20 mouse cellular contexts compared by ENCODE assay signal in genomic region chr19:23018186-23018727, GRCm38 (mm10).
DNase-seq lines count a peak whose midpoint lies in the region; ATAC-seq lines count a peak whose summit lies in the region.
"Had no signal": no experiment of that assay in that cellular context is flagged by ENCODE, and none has a peak within 500 bp of the region (broad histone marks: within the 10 kb centered on the region; RNA-seq: fewer than 3 reads in every experiment).

No protein-coding gene starts in this region.

- no peak for ATAC-seq in forebrain, embryonic 12.5 days (ENCODE audit: low FRiP score)
- ATAC-seq: forebrain, embryonic 15.5 days; hindbrain, embryonic 16.5 days; inflammation-experienced regulatory T-cells, adult 6 months; intestine, postnatal 0 days had no signal

- H3K4me3 ChIP-seq in forebrain, embryonic 12.5 days (replicated peaks) = no peak overlapping the region
- H3K4me3 ChIP-seq: embryonic facial prominence, embryonic 10.5 days; erythroblast, embryonic 14.5 days; forebrain, embryonic 10.5 days; forebrain, embryonic 15.5 days; heart, embryonic 13.5 days; hindbrain, embryonic 12.5 days had no signal

- H3K9ac ChIP-seq in forebrain, embryonic 12.5 days = no peak overlapping the region
- H3K9ac ChIP-seq: forebrain, embryonic 15.5 days; heart, embryonic 13.5 days; hindbrain, embryonic 12.5 days had no signal

- intact Hi-C loops in heart, postnatal 10 days (cut with DNase I) = no loop called here

- WGBS in forebrain, embryonic 12.5 days = 75% methylated on average over 2 of the region's 2 CpGs

- H3K4me1 ChIP-seq in forebrain, embryonic 12.5 days = no peaks in the 10 kb centered on the region
- H3K4me1 ChIP-seq: embryonic facial prominence, embryonic 10.5 days; forebrain, embryonic 10.5 days; forebrain, embryonic 15.5 days; heart, embryonic 13.5 days; hindbrain, embryonic 12.5 days had no signal

- H3K9me3 ChIP-seq in forebrain, embryonic 12.5 days = no peaks in the 10 kb centered on the region
- H3K9me3 ChIP-seq: embryonic facial prominence, embryonic 10.5 days; forebrain, embryonic 10.5 days; forebrain, embryonic 15.5 days; heart, embryonic 13.5 days; hindbrain, embryonic 12.5 days had no signal

- no peak overlapping the region for H3K27ac ChIP-seq in forebrain, embryonic 12.5 days
- H3K27ac ChIP-seq: embryonic facial prominence, embryonic 10.5 days; forebrain, embryonic 10.5 days; forebrain, embryonic 15.5 days; heart, embryonic 13.5 days; hindbrain, embryonic 12.5 days had no signal

- H3K36me3 ChIP-seq in forebrain, embryonic 12.5 days (replicated peaks) = no peaks in the 10 kb centered on the region
- H3K36me3 ChIP-seq: embryonic facial prominence, embryonic 10.5 days; forebrain, embryonic 10.5 days; forebrain, embryonic 15.5 days; heart, embryonic 13.5 days; hindbrain, embryonic 12.5 days had no signal

- H3K4me2 ChIP-seq in forebrain, embryonic 12.5 days = no peak overlapping the region
- H3K4me2 ChIP-seq: forebrain, embryonic 15.5 days; heart, embryonic 13.5 days; hindbrain, embryonic 12.5 days had no signal

- peak; percentile 34 for DNase-seq in heart, adult 11 months
- DNase-seq in heart, postnatal 10 days = no peak
- DNase-seq in cerebellum, adult 8-10 months = peak; percentile 63
- peak; percentile 44 to 61 for DNase-seq in cerebellum, postnatal 14 days
- no peak for DNase-seq in gastrocnemius, postnatal 10 days
- no peak for DNase-seq in right cerebral cortex, adult 2 months (ENCODE audit: low spot score in 2 of 2)
- DNase-seq: adrenal gland, postnatal 14 days; gastrocnemius, postnatal 14 days; heart, postnatal 4 days; kidney, adult 8-10 months had no signal

- no peaks in the 10 kb centered on the region for H3K27me3 ChIP-seq in forebrain, embryonic 12.5 days
- H3K27me3 ChIP-seq: forebrain, embryonic 15.5 days; heart, embryonic 13.5 days; hindbrain, embryonic 12.5 days had no signal

Comparison
In these comparisons a context has a peak if more than half of its experiments do, and no peak if none do; other contexts are left out.
1. DNase-seq: peak in heart, adult 11 months (single experiment), cerebellum, adult 8-10 months (single experiment) and cerebellum, postnatal 14 days (2 of 2); none in heart, postnatal 10 days (0 of 2), gastrocnemius, postnatal 10 days (single experiment) and right cerebral cortex, adult 2 months (0 of 2).